Mouse (Mus musculus) thymus, postnatal 36 days (tissue): ENCODE measurements around the gene Dusp13.

Source experiments
- DNase-seq, 2 experiments: peaks; one replicate each; pipeline ENCODE4 v3.0.0; 2022; ENCODE audit warnings: mixed read lengths in 2 of 2

Gene Dusp13

GRCm38 (mm10) chr14:21703255-21703654, 47.7 kb downstream of the Dusp13 start:
- DNase-seq = no peak

GRCm38 (mm10) chr14:21702691-21703090, 48.3 kb downstream of the Dusp13 start:
- DNase-seq = no peak

GRCm38 (mm10) chr14:21696186-21696830, 54.7 kb downstream of the Dusp13 start:
- DNase-seq = no peak

- DNase-seq = no peak
Measured at GRCm38 (mm10) chr14:21695020-21695419, 56.0 kb downstream of the Dusp13 start.

GRCm38 (mm10) chr14:21691070-21691469, 59.9 kb downstream of the Dusp13 start:
- DNase-seq = no peak

- no peak for DNase-seq
Measured at GRCm38 (mm10) chr14:21686376-21687279, 64.4 kb downstream of the Dusp13 start.

GRCm38 (mm10) chr14:21685411-21686146, 65.4 kb downstream of the Dusp13 start:
- no peak for DNase-seq

- DNase-seq = no peak
Measured at GRCm38 (mm10) chr14:21683834-21684233, 67.1 kb downstream of the Dusp13 start.
